Mouse (Mus musculus) kidney, postnatal 25 days (tissue): Measurements from ENCODE around the gene Nqo1.

Source experiments
- DNase-seq, 2 experiments: peaks; one replicate each; pipeline ENCODE4 v3.0.0; 2021; ENCODE audit warnings: mixed read lengths in 2 of 2

The Nqo1 gene

DNA sequence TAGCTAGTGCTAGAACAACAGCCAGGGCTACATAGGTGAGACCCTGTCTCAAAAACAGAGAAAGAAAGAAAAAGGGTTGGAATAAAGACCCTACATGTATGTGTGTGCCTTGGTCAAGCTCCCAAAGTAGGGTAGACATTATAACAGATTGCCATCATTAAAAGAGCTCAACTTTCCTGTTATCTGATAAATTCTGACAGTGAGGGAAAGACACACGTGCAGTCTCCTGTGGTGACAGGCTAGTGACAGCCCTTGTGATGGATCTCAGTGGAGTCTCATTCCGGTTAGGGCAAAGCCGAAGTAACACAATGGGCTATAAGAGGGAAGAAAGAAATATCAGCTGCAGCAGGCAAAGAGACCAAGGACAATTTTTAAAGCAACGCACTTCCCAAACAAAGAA is 1.1 kb upstream of the Nqo1 start:
- DNase-seq, result no peak

DNA sequence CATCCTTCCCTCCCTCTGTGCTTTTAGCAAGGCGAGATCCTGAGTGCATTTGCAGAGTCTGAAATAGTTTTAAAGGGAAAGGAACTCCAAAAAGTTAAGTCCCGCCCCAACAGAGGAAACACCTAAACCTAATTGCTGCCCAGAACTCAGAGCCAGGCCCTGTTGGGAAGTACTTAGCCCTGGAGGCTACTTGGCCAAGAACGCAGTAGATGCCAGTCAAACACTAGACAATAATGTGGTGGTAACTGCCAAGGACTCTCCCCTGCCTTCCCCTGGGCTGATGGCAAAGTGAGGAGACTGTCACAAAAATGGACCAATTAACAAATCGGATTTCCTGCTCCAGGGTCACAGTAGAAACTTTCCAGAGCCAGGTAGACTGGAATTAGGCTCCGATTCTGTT is 1.1 kb downstream of the Nqo1 start:
- no peak for DNase-seq

DNA sequence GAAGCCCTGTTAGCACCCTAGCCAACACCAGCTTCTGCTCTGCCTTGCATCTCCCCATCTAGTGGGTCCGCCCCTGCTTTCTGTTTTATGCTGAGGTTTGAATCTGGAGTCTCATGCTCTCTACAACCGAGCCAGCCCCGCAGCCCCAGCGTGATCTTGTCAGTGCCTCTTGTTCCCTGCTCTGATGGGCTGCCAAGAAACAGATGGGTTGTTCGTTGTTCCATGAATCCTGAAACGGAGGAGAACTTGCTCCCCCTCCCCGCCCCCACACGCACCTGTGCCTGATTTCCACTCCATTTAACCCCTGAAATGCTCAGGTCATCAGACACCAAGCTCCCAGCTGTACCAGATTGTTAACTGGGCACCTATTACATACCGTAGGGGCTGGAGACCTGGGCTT is 3.5 kb downstream of the Nqo1 start:
- DNase-seq, result peak in 1 of 2 experiments; percentile 49

DNA sequence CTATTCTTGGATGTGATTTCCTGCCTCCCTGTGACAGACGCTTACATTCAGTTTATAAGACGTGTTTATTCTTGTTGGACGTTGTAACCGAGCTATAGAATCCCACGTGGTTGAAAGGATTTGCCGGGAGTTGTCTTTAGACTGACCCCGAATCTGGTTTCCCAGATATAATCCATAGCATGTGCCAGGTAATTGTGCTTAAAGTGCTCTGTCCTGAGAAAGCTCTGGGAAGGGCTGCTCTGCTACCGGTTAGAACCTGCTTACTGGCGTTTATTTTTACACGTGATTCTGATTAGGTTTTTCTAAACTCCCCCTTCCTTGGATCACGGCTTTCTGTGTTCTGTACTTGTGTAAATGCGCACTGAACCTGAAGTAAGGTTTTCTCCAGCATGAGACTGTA is 5.3 kb downstream of the Nqo1 start:
- DNase-seq, result peak in 1 of 2 experiments; percentile 26

DNA sequence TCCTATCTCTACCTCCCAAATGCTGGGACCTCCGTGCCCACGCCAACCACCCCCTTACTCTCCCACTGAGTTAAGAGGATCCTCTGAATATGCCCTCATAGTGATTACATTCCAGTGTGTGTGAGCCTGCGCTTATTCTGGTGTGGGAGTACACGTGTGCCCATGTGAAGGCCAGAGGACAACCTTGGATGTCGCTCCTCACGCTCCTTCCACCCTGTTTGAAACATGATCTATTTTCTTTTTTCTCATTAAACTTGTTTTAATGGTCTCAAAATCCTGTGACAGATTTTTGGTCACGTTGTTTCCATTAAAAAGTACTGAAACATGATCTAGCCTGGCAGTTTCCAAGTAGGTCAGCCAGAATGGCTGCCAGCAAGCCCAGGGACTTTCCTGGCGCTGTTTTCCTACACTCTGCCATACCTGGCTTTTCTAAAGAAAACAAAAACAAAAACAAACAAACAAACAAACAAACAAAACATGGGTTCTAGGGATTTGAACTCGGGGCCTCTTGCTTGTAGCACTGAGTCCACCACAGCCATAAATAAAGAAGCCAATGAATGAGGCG is 6.8 kb downstream of the Nqo1 start:
- DNase-seq, result no peak

DNA sequence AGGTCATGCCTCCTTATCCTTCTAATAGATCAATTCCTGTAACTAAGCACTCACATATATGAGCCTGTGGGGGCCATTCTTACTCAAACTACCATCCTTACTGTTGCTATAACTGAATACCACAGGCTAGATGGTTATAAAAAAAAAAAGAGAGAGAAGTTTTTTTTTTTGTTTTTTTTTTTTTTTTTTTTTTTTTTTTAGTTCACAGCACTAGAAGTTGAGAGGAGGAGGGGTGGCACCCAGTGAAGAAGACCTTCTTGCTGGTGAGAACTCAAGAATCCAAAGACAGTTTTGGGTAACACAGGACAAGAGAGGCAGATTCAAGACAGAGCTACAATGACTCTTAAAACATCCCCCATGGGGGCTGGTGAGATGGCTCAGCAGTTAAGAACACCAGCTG is 7.6 kb downstream of the Nqo1 start:
- no peak for DNase-seq

DNA sequence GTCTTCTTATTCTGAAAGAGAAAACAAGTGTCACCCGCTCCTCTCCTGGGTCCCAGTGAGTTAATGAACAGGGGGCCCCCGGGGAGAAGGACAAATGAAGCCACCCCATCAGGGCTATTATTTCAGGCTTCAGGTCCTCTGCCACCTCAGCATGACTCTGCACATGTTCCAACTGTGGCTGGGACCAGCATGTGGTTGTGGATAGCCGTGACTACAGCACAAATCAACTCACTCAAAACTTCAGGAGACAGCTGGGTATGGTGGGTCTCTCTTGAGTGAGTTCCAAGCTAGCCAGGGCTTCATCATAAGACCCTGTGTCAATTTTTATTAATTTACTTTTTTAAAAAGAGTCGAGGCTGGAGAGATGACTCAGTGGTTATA is 11.9 kb downstream of the Nqo1 start:
- DNase-seq, result no peak

DNA sequence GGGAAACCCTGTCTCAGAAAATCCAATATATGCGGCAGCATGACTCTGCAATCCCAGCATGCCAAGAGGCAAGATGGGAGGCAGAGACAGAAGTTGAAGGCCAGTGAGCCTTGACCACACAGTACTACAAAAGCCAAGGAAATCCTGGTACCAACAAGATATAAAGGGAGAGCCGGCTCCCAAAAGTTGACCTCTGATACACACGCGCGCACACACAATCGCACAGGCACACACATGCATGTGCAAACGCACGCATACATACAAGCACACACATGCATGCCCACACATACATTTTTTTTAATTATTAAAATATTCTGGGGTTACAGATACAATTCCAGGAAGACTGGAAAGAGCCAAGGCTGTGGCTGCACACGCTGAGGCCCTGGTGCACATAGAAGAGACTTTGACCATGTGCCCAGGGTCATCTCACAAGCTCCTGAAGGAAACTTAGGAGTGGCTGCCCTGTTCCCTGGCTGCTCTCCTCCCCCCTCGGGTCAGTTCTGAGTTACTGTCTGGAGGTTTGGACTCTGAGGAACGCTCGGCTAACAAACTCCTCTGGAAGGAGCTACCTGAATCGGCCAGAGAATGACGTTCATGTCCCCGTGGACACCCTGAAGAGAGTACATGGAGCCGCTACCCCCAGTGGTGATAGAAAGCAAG is 12.4 kb downstream of the Nqo1 start:
- DNase-seq, result peak; percentile 70 to 91

DNA sequence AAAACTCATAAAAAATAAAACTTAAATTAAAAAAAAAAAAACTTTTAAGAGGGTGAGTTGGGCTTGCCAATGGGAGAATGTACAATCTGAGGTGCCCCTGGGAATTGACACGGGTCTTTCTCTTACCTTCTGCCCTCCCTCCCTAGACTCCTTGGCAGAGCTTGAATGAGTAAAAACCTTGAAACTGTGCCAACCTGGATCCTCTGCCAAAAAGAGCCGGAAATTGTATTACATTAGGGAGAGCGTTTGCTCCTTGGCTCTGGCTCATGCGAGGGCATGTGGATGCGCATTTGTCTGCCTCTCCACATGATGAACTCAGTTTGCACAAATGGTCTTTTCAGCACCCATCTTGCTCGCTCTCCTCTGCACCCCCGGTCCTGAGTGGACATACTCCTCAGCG is 13.4 kb downstream of the Nqo1 start:
- DNase-seq, result peak; percentile 86 to 88

DNA sequence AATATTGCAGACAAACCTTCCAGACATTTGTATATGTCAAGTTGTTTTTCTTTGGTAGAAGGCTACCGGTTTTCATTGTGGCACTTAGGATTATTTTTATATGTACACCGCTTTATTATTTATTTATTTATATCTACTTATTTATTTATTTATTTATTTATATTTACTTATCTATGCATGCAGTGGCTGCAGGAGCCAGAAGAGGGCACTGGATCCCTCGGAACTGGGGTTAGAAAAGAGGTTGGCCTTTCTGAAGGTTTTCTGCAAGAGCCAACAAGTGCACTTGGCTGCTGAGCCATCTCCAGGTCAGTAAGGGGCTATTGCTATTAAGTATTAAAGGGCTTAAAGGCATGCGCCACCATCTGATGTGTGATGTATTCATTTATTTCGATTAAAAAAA is 15.1 kb downstream of the Nqo1 start:
- peak; percentile 69 to 74 for DNase-seq

DNA sequence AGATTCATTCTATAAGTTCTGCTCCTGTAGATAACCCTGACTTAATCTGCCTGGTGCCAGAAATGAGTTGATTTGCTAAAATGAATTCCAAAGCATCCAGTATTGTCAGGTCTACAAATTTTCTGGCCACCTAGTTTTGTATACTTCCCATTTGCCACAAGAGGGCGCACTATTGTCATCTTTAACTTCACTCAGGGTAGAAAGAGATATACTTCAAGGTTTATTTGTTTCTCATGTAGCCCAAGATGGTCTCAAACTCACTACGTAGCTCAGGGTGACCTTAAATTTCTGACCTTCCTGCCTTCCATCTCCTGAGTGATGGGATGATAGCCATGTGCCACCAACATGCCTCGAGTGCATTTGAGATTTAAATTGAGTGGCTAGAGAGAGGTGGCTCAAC is 16.4 kb downstream of the Nqo1 start:
- DNase-seq, result peak in 1 of 2 experiments; percentile 28

DNA sequence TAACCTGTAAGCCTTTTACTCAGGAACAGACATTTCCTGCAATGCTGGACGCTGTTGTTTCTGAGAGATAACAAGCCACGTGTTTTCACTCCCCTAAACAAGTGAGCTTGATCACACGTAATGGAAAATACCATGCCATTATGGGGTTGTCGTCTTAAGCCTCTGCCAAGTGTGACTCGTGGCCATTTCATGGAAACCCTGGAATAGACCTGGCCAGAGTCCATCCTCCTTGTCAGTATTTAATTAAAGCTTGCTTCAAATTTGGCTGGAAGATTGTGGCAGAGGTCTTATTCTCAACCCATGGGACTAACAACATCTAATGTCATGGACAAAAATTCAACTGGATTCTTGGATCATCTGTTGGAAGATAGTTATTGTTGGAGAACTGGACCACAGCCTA is 16.8 kb downstream of the Nqo1 start:
- peak; percentile 33 to 53 for DNase-seq

DNA sequence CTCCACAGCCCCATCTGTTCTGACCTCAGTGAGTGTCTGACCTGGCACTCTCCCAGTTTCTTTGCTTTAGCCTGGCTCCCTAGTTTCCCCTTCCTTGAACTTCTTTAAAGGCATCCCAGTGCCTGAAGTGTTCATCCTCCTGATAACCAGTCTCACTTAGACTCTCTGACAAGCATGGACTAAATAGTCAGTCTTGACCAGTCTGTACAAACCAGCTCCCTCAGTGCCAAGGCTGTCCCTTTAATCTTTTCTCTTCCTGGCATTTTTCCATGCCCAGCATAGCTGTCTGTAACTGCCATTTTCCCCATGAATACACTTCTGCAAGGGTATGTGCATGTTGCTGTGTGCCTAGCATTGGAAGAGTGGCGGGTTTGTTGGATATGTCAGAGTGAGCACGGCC is 17.9 kb downstream of the Nqo1 start:
- no peak for DNase-seq

DNA sequence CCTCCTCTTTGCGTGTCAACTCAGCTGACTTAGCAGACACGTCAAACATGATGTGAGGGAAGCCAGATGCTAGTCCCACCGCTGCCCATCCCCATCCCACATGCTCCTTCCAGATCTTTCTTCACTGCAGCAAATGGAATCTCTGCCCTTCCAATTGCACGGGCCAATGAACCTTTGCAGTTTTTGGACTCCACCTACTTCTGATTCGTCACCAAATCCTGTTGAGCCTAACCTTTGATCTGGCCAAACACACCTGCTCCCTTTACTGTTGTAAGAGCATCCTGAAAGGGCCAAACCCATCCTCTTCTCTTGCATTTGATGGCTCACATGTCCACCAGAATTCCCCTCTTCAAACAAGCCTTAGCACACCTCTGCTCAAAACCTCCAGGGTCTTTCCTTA is 18.4 kb downstream of the Nqo1 start:
- DNase-seq, result no peak

DNA sequence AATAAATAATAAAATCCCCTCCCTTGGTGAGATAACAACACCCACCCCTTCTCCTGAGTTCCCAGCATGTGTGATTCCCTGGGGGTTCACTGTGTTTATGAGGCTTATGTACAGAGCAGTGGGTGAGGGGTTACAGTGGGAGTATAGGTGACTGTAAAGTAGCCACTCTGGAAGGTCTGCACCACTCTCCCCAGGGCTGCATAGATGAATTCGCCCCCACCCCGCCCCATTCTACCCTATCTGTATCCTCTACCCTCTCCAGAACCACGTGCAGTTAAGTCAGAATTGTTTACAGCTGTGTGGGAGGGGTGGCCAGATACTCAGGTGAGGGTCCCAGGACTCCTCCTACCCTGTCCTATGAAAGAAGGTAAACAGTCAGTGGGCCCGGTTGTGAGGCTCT is 20.1 kb downstream of the Nqo1 start:
- no peak for DNase-seq

DNA sequence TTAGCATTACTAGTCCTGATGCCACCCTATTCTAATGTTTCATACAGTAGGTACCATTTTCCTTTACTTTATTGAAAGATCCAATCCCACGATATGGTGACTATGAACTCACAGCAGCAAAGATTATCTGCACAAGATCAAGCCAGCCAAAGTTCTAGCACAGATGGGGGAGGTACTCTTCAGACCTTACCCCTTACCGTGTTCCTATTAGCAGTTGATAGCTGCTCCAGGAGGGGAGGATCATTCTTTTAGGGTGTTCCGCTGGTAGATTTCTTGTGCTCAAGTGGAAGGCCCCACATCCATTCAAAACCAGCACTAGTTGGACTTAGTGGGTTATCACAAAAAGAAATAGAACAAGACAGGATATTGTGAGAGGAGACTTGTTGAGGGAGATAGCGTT is 21.3 kb downstream of the Nqo1 start:
- no peak for DNase-seq

DNA sequence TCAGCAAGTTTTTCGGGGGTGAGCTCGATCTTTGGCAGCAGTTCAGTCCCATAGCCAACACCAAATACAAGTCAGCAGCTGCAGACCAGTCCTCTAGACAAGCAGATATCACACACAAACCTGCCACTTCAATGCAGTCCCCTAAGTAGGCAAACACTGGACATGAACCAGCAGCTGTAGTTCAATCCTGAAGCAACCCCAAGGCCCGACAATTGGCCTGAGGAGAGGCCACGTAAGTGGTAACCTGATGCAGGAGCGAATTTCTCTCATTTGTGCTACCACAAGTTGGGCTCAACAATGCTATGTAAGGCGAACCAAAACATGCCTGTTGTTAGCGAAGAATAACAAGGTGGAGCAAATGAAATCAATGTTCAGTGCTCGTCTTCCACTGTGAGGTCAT is 22.3 kb downstream of the Nqo1 start:
- DNase-seq, result no peak

DNA sequence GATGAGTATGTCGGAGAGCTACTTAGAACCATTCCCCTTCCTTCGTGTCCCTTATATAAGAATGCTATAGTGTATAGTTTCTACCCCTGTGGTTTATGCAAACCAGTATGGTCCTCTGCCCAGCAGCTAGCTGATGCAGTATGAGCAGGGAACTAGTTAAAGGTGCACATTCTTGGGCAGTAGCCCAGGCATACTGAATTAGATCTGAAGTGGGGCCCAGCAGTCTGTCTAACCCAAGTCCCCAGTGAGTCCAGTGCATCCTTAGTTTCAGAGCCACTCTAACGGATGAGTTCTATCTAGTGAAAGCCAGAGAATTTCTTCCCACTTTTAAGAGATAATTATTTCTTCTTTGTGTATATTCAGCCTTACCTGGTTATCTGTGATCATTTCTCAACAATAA is 25.7 kb downstream of the Nqo1 start:
- DNase-seq, result no peak

DNA sequence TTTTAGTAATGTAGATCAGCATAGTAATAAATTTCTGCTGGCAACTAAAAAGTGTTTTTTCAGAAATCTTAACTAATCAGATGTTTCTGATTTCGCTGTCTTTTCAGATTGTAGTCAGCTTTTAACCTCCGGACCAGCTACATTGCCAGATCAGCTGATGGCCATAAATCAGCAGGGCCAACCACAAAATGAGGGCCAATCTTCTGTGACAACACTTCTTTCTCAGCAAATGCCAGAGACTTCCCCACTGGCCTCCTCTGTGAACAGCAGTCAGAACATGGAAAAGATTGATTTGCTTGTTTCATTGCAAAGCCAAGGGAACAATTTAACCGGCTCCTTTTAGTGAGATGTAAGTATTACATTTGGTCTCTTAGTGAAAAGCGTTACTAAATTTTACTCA is 32.7 kb downstream of the Nqo1 start:
- DNase-seq, result peak; percentile 14 to 43
